Mouse (Mus musculus): Measurements from ENCODE around the gene Htr6. TPM values are rescaled to one million over a fixed set of nuclear protein-coding genes. Genes with fewer than 3 reads are reported as not detected.

The Htr6 gene
- total RNA-seq, 2 experiments from 2014 or later, result 5.4 to 6.5 TPM

DNA sequence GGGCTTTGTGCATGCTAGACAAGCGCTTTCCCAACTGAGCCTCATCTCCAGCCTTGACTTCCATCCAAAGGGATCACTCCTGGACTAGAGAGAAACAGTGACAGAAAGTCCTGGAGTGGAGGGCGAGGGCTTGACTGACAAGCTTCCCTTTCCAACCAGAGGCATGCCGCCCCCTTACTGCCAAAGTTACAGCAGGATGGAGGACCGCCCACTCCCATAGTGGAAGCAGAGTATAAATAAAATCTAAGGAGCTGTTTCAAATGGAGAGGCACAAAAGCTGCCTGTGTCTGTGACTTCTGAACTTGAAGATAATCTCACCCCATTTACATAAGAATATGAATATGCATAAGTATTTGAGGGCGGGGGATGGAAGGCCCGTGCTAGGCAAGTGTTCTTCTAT, 26.9 kb downstream of the Htr6 start:
- no peak for DNase-seq (ENCODE audit: low spot score in 2 of 2)

DNA sequence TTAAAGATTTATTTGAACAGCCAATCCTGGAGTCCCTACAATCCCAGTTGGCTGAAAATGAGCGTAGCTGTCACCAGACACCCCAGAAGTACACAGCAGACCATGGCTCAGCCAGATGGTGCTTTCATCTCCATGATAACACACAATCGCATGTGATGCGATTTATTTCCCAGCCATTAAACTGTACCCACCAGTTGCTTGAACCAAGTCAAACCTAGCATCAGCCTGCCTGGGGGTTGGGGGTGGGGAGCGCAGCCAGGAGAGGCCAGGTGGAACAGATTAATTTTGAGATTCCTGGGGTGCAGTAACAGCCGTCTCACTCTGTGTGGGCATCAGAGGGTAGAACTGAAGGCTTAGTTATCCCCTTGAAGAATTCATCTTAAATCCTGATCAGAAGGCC, 29.0 kb downstream of the Htr6 start:
- DNase-seq (ENCODE audit: low spot score in 2 of 2), result no peak

DNA sequence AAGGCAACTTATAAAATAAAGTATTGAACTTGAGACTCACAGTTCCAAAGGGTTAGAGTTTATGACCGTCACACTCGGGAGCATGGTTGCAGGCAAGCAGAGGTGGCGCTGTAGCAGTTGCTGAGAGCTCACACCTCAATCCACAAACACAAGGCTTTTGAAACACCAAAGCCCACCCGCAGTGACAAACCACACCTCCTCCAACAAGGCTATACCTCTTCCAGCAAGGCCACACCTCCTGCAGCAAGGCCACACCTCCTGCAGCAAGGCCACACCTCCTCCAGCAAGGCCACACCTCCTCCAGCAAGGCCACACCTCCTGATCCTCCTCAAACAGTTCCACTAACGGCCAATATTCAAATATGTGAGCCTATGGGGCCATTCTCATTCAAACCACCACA, 30.8 kb downstream of the Htr6 start:
- no peak for DNase-seq (ENCODE audit: low spot score in 2 of 2)

DNA sequence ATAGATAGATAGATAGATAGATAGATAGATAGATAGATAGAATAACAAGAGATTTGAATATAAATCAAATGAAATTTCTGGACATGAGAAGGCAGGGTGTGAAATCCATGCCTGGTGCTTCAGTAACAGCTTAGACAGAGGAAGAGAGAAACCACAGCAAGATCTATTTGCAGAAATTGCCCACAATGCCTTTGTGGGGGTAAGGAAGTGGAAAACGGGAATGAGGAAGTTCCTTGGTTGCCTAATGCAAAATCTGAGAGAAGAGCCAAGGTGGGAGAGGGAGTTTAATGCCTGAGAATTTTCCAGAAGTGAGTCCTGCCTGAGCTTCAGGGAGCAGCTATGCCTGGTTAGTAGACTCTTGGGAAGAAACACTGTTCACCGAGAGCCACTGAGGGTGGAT, 31.8 kb downstream of the Htr6 start:
- no peak for DNase-seq (ENCODE audit: low spot score in 2 of 2)

DNA sequence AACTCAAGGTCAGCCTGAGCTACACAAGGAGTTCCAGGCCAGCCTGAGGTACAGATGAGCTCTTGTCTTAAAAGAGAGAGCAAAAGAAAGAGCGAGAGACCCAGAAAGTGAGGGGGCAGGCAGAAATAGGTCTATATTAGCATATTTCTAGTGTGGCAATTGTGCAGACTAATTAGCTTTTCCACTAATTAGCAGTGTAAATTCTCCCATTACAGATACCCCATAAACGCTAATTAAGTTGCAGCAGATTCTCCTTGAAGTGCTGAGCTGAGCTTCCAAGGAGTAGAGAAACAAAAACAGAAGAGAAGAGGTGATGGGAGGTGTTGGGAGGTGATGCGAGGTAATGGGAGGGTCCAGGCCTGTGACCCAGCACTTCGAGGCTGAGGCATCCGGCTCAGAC, 32.8 kb downstream of the Htr6 start:
- DNase-seq (ENCODE audit: low spot score in 2 of 2), result no peak

DNA sequence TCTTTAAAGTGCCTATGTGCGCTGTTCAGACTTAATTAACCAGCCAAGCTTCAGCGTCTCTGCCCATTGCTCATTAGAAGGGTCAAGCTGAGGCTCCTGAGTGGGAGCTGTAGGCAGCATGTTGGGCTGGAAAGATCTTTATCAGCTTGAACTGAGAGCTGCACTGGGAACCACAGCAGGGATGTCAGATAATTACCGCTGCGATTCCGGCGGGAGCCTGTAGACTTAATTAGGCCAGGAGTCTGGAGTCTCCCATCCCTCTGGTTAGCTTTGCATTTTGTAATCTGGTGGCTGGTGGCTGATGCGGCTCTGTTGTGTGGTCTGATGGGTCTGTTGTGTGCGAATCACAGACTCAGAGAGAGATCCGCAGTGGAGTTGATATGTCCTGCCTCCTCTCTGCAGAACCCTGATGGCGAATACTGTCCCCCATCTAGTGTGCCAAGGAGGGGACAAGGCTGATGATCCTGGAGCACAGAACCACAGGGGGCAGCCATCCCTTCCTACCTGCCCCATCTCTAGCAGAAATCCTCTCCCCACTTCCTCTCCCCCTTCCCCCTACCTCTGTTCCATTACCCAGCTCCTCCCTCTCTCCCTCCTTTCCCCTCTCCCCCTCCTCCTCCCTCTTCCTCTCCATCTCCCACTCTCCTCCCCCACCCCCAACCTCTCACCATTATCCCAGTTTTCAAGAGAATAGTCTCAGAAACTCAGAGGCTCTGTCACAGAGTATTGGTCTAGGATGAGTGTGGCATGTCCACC, 35.1 kb downstream of the Htr6 start:
- DNase-seq (ENCODE audit: low spot score in 2 of 2), result no peak

DNA sequence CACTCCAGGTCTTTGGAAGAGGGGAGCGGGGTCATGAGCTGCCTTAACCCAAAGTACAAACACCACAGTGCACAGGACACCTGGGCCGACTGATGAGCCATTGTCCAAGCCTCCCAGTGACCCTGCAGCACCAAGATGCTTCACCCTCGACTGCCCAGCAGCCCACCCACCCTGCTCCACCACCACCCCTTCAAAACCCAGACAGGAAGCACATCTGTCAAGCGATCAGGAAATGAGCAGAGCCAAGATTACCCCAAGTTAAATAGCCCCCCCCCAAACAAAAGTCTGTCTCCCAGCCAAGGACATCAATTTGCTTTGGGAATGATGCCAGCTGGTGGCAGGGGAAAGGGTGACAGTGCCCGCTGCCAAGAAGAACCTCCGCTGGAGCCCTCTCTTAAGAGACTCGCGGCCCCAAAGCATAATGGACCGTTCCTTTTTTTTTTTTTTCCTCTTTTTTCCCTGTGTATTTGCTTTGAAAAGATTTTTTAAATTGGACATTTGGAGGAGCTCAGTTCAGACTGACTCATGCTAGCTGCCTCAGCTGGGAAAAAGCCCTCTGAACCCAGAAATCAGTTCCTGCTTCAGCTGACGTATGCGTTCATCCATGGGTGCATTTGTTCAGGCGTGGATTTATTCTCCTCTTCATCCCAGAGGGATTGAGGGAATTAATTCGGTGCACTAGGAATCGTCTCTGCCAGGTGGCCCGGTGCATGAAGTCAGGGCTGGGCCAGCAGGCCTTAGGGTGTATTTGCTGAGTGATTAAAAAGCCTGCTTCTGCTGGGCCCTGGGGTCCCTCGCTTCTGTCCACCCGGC, 37.4 kb downstream of the Htr6 start:
- DNase-seq (ENCODE audit: low spot score in 2 of 2), result peak; percentile 59 to 70

DNA sequence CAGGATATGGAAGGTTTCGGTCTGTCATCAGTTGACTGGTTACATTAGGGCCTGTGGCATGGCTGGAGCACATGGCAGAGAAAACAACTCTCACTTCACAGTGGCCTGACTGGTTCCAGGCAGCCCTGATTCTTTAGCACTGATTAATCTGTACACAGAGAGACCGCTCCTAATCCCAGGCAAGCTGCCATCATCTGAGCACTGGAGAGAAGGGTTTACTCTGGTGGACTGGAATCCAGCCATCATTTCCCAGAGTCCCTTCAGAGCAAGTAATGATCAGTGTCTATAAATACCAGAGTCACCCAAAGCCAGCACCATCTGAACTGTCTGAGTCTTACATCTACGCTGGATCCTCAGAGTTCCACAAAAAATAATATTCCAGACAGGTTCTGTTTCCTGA, 39.6 kb downstream of the Htr6 start:
- DNase-seq (ENCODE audit: low spot score in 2 of 2), result no peak

DNA sequence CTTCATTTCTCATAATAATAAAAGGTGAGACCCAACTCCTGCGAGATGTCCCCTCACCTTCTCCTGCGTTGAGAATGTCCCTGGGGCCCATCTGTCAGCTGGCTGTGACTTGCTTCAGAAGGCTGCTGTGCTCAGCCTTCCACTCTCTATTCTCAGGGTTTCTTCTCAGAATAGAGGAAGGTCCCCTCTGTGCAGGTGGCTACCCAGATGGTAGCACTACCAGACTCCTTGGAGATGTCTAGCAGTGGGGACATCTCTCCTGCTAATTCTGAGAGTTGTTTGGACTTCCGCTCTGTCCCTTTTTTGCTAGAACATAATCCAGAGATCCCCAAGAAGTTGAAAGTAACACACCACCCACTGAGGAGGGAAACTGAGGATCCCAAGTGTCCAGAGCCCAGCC, 40.4 kb downstream of the Htr6 start:
- no peak for DNase-seq (ENCODE audit: low spot score in 2 of 2)

DNA sequence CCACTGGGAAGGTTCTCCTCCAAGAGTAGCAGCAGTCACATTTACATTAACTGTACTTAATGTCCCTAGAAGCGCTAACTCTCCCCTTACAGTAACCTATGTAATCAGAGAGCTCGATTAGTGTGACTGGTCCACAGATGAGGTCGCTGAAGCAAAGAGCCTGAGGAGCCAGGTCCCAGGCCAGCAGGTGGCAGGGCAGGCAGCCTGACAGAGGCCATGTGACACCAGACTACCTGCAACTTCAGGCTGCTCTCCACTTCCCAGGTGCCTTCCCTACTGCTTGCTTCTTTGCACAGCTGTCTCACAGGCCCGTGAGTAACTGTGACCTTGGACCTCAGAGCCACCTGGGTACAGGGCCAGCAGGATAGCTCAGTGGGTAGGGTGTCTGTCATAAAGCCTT, 40.8 kb downstream of the Htr6 start:
- no peak for DNase-seq (ENCODE audit: low spot score in 2 of 2)

DNA sequence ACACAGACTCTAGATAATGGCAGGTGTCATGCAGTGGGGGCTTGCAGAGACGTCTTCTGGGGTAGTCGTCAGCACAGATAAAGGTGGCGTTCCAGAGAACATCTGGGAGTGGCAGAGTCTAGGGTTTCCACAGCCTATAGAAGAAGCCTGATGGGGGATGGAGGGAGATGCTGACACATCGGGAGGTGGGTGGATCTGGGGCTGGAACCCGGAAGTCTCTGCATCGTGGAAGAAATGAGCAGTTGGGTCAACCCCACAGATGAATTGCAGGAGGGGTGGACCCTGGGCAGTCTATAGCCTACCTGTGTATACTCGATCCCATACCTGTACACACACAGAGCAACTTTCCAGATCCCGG, 41.4 kb downstream of the Htr6 start:
- DNase-seq (ENCODE audit: low spot score in 2 of 2), result no peak

DNA sequence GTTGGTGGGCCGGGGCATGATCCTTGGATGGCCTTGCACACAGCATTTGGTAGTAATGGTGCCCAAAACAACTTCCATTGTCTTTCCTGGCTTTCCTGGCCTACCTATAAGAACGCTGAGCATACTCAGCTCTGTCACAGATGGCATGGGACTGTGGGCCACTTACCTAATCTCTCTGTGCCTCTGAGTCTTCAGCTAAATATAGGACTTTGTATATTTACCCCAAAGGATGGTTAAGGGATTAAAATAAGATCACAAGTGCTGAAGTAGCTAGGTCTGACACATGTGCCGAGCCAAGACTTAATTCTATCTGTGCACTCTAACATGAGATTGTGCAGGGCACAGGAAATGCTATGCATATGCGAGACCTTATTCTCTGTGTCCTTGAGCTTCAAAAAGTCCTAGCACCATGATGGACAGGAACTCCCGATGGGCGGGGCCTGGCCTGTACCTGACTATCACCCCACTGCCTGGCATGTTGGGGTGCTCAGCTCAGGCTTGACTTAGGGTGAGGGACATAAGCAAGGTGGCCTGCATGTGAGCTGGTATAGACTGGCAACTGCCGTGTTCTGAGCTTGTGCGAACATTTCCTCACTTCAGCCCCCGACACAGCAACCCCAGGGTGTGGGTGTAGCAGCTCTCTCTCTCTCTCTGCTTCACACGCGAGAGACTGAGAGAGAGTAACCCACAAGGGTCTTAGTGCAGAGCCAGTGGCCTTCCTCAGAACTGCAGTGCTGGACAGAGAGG, 41.9 kb downstream of the Htr6 start:
- DNase-seq (ENCODE audit: low spot score in 2 of 2), result no peak

DNA sequence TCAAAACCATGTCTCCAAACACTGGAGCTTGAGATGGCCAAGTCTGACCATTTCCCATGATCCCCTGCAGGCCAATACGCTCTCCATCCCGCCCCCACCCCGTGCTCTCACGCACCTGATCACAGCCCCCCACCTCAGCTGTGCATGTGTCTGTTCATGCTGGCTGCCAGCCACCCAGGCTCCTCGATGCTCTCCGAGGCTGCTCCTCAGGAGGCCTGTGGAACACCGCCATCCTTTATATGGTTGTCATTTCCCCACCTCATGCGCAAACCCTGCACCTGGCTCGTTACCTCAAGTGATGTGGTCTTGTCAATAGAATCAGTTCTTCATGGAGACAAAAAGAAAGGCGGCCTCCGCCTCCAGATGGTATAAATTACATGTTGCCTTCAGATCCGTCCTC, 42.8 kb downstream of the Htr6 start:
- no peak for DNase-seq (ENCODE audit: low spot score in 2 of 2)

DNA sequence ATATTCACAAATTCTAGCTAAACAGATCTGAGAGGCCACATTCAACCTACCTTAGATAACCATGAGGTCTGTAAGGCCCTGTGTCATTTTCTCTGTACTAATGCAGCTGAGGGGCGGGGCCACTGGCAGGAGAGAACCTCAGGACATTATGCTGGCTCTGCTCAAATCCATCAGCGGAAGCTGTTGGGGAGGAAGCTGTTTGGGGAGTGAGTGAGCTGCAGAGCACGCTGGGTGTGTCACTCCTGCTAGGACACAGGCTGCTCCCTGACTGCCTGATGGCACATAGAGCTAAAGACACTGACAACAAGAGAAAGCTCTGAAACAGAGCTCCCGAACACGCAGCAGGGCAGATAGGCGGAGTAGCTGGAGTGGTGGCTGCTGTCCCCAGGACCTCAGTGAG, 44.7 kb downstream of the Htr6 start:
- DNase-seq (ENCODE audit: low spot score in 2 of 2), result no peak

DNA sequence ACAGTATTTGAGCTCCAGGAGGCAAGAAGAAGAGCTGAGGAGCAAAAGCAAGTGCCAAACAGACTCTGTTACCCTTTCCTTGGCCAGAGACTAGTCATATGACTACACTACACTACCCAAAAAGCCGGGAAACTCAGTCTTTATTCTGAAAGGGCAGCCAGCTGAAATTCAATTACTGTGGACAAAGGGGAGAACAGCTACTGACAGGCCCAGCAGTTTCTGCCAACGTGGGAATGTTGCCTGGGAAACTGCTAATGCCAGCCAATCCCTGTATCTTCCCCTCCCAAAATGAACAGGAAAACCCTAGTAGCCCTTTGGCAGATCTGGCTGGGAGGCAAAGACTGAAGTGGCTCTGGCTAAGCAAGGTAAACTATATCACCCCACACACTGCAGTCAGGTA, 51.0 kb downstream of the Htr6 start:
- DNase-seq (ENCODE audit: low spot score in 2 of 2), result peak; percentile 72 to 78

DNA sequence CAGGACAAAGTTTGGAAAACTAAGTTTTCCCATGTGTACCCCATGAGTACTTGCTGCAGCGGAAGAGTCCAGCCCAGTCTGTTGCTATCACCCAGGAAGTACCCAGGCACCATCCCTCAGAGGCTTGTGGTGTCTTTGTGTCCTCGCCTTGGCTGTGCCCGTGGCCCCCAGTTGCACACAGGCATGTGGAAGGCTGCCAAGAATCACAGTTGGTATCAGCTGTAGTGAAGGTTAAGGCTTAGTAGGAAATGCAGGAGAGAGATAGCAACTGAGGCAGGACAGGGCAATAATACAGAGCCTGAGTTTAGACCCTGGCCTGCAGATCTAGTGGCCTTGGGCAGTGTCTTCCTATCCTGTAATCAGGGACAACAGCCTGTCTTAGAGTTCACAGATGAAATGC, 55.0 kb downstream of the Htr6 start:
- no peak for DNase-seq (ENCODE audit: low spot score in 2 of 2)

DNA sequence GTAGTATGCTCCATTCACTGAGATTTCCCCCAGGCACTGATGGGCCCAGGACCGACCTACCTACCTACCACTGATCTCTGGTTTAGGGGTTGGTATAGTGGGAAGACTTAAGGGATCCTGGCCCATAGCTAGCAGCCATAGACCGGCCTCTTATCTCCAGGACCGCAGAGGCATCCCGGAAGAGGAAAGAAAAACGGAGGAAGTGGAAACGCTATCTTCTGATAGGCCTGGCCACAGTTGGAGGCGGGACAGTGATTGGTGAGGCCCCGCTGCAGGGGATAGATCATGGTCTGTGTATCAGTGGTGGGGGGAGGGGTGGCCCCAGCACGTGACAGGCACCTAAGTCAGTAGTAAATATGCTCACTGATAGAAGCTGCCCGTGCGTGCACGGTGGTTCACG, 56.0 kb downstream of the Htr6 start:
- DNase-seq (ENCODE audit: low spot score in 2 of 2), result no peak

DNA sequence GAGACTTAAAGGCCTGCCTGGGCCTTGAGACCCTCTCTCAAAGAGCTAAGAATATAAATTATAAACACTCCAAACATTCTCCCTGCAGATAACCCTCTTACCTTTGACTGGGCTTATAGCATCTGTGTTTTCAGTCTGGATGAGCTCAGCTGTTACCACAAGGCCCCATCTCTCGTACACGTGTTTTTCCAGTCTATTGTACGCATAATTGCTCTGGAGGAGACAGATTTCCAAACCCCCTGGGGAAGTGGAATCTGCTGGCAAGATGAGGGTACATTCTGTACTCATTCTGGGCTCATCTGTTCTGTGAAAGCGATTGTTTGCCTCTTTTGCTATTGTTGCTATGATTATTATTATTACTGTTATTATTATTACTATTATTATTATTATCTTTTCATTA, 56.4 kb downstream of the Htr6 start:
- DNase-seq (ENCODE audit: low spot score in 2 of 2), result no peak

DNA sequence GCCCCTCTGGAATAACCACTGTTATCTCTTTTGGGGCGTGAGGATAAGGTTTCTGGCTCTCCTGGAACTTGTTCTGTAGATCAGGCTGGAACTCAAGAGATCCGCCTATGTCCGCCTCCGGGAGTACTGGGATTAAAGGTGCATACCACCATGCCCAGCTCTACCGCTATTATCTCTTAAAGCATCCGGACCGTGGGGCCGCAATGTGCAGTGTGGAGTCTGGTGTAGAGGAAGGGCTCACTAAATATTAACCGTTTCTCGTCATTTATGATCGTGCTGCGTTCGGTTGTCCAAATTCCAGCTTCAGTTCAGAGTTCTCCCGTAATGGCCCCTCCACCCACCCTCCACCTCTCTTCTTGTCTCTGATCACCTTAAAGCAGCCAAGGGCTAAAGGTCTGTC, 57.0 kb downstream of the Htr6 start:
- no peak for DNase-seq (ENCODE audit: low spot score in 2 of 2)

DNA sequence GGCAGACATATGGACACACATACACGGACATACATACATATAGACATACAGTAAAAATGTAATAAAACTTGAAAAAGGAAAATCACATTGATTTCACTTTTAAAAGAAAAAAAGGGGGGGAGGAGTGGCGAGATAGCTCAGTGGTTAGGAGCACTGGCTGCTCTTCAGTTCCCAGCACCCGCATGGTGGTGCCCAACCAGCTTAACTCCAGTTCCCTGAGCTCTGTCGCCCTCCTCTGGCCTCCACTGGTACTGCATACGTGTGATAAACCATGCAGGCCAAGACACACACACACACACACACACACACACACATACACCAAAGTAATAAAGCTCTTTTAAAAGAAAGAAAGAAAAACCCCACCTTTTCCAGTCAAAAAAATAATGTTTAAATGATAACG, 60.6 kb downstream of the Htr6 start:
- no peak for DNase-seq (ENCODE audit: low spot score in 2 of 2)

DNA sequence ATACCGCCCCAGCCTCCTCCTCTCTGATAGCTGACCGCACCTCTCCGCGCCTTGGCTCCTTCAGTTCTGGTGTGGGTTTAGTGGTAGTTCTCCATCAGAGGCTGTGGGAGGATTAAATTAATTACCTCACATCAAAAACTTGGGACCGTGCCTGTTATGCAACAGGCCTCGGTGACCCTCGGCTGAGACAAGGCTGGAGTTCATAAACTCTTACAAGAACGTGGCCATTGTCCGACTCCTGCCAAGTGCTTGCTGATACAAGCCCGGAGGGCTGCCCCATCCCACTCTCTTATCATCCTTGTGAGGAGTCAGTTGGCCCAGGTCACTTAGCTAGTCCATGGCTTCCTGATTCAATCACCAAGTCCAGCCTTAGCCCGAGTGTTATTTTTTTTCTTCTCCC, 62.1 kb downstream of the Htr6 start:
- DNase-seq (ENCODE audit: low spot score in 2 of 2), result no peak

DNA sequence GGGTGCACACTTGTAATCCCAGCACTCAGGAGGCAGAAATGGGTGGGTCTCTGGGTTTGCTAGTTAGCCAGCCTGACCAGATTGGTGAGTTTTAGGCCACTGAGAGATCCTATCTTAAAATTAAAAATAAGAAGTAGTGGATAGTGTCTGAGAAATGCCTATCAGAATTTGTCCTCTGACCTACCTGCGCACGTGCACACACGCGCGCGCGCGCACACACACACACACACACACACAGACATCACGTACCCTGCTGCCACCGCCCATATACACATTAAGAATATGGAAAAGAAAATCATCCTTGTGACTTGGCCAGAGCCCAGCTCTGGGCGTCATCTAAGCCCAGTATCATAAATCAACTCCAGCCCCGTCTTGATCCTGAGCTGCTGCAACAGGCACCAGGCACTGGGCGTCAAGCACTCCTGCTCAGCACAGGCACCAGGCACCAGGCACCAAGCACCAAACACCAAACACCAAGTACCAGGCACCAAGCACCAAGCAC, 64.1 kb downstream of the Htr6 start:
- no peak for DNase-seq (ENCODE audit: low spot score in 2 of 2)

Measured in layer of hippocampus, postnatal 10 days (tissue).